Mouse (Mus musculus): ENCODE results near the gene Fgf15.

- TF ChIP-seq ZNF384 (IDR thresholded peaks at IDR 0.05; ENCODE audit: low read depth, low read length) (no peak), CHD2 (IDR thresholded peaks at IDR 0.05; ENCODE audit: low read depth, low read length) (no peak)
Observed at GRCm38 (mm10) chr7:144940003-144940571, 43.8 kb downstream of the Fgf15 start.

All from ES-E14 (cell line).